Mouse (Mus musculus): ENCODE data around the gene Rnf111.
"Not testable (repeated sequence)": the region's sequence is repeated elsewhere in the genome, so short reads cannot be mapped to it uniquely, and the experiment has no call there.

The Rnf111 gene

GRCm38 (mm10) chr9:70496990-70497389 is 6.5 kb downstream of the Rnf111 start:
- DNase-seq (ENCODE audit: low spot score) = no peak

DNA sequence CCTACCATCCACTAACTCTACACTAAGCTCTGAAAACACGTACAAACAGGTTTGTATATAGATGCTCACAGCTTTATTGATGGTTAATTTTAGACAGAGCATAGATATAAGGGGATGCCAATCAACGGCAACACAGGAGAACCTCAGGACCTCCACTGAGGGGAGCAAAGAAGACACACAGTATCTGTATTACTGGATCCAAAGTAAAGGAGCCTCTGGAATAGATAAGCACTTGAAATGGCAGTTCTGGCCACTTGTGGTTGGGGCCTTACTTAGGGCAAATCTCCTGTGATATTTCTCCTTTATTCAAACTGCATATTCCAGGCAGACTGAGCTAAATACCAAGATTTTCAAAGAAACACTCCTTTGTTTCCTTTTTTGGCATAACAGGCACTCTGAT is 10.5 kb downstream of the Rnf111 start:
- DNase-seq (ENCODE audit: low spot score) = no peak

GRCm38 (mm10) chr9:70491176-70491575 is 12.3 kb downstream of the Rnf111 start:
- no peak for DNase-seq (ENCODE audit: low spot score)

DNA sequence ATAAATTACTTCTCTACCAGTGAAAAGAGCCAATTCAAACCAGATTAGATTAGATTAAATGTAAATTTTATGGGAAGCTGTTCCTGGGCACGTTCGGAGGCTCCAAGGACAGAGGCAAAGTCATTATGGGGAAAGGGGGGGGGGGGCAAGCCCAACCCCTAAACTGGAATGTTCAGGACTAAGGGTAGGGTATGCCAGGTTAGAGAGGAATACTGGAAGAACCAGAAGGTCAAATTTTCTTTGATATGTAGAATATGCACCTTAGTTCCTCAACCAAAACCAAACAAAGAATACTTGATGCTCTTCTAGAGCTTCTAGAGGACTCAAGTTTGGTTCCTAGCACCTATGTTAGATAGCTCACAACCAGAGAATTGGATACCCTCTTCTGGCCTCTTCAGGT is 16.1 kb downstream of the Rnf111 start:
- no peak for DNase-seq (ENCODE audit: low spot score)

DNA sequence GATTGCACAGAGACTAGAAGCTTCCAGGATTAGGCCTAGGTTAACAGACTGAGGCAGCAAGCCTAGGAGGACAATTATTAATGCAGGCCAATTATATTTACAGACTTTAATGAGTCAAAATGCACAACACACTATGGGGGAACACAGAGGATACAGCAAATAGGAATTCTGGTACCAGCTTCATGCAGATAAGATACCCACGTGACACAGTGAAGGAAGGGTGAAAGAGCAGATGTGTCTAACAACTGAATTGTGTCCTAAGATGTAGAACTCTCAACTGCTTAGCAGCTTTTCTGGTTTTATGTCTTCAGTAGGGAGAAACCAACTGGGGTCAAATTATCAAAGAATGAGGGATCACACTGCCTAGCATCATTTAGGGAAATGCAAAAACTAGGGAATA is 17.7 kb downstream of the Rnf111 start:
- DNase-seq (ENCODE audit: low spot score) = no peak

GRCm38 (mm10) chr9:70483495-70483894 is 20.0 kb downstream of the Rnf111 start:
- DNase-seq (ENCODE audit: low spot score) = no peak

DNA sequence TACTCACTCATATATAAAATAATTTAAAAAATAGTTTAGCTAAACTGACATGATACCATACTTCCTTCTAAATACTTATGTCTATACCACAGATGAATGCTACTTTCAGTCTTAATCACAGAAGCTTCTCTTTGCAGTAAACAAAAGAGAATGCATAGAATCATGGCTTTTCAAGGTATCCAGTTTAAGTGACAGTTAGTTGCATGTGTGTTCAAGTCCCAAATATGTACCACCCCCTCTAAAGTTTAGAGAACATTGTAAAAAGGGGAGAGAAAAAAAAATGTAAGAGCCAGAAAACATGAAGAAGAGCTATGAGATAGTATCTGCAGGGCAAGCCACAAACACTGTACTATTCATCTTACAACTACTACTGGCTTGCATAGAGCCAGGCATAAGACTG is 21.7 kb downstream of the Rnf111 start:
- DNase-seq (ENCODE audit: low spot score) = no peak

- no peak for DNase-seq (ENCODE audit: low spot score)
Measured at GRCm38 (mm10) chr9:70477229-70477628, 26.3 kb downstream of the Rnf111 start.

DNA sequence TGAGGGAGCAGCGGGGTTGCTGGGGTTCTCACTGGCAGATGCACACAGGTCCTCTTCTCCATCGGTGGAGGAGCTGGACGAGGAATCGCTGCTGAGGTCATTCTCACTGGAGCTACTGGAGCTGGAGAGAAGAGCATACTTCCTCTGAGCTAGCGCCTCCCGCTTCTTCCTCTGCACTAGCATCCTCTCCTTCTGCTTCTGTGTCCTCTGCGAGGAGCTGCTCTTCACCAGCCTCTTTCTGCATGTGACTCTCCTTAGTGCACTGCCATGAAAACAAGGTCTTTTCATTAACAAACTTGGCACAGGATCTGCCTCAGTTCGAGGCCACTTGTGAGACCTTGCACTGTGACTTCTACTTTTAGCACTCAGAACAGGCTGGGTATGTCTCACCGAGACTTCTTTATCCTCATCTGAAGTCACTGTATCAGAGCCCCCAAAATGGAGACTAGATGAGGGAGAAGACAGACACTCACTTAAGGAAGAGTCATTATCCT is 27.7 kb downstream of the Rnf111 start:
- DNase-seq (ENCODE audit: low spot score) = no peak

DNA sequence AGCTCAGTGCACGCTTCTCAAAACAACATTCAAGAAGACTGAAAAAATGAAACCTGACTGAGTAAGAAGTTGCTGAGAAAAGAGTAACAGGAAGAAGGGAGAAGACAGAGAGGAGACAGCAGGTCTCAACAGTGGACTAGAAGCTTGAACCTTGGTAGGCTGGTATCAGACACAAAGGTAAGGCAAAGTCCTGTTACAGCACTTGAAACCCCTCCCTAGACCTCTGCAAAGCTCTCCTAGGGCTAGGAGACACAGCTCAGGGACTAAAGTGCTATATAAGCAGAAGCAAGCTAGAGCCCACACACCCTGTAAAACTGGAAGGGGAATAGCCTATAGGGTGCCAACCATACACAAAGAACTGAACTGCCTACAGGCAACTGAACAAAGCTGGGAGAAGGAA is 30.1 kb downstream of the Rnf111 start:
- no peak for DNase-seq (ENCODE audit: low spot score)

DNA sequence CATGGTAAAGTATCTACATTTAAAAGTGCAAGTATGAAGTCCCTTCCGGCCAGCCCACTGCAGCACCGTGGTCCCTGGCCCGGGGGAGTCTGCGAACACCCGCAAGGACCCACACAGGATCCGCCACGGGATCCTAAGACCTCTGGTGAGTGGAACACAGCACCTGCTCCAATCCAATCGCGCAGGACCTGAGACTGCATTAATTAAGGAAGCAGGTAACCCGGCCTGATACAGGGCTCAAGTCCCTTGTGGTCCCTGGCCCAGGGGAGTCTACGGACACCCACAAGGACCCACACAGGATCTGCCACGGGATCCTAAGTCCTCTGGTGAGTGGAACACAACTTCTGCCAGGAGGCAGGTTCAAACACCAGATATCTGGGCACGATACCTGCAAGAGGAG is 40.4 kb downstream of the Rnf111 start:
- DNase-seq (ENCODE audit: low spot score) = not testable (repeated sequence)

GRCm38 (mm10) chr9:70452371-70452770 is 51.2 kb downstream of the Rnf111 start:
- DNase-seq (ENCODE audit: low spot score) = no peak

- DNase-seq (ENCODE audit: low spot score) = no peak
Measured at GRCm38 (mm10) chr9:70449072-70449471, 54.5 kb downstream of the Rnf111 start.

DNA sequence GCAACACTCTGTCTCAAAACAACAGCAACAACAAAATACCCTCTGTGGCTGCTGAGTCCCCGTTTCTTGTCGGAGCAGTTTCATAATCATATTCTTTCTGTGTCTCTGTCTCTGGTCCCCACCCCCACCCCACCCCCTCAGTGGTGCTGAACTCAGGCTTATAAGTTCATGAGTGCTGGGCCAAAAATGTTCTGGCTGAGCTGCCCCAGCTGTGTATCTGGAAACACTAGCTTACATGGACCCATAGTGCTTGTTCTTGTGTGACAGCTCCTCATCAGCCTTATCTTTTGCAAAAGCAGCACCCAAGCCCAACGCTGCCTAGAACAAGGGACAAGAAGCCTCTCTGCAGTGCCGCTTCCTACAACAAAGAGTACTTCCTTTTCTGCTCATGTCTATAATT is 63.6 kb downstream of the Rnf111 start:
- DNase-seq (ENCODE audit: low spot score) = no peak

GRCm38 (mm10) chr9:70422661-70423060 is 80.9 kb downstream of the Rnf111 start:
- no peak for DNase-seq (ENCODE audit: low spot score)

GRCm38 (mm10) chr9:70421257-70422056 is 82.1 kb downstream of the Rnf111 start, which contains the start of gene Ccnb2:
TSS of gene Ccnb2 (minus strand) at chr9:70421547.
- peak; percentile 71 for DNase-seq (ENCODE audit: low spot score)

GRCm38 (mm10) chr9:70416412-70416811 is 87.1 kb downstream of the Rnf111 start:
- DNase-seq (ENCODE audit: low spot score) = no peak

DNA sequence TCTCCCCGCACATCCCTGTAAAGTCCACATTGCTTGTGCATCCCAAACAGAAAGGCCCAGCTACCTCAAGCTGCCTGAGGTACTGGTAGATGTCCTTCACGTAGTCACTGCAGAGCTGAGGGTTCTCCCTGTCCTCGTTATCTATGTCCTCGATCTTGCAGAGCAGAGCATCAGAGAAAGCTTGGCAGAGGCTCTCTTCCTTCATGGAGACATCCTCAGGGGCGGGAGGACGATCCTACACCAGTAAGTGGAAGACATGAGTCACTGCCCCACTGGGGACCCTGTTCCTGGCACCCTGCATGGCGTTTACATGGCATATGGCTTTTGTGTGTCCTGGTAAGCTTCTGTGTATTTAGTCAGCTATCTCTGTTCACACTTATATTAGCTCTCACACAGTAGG is 90.5 kb downstream of the Rnf111 start:
- no peak for DNase-seq (ENCODE audit: low spot score)

- DNase-seq (ENCODE audit: low spot score) = no peak
Measured at GRCm38 (mm10) chr9:70410668-70411067, 92.9 kb downstream of the Rnf111 start.

- no peak for DNase-seq (ENCODE audit: low spot score)
Measured at GRCm38 (mm10) chr9:70409743-70410142, 93.8 kb downstream of the Rnf111 start.

- no peak for DNase-seq (ENCODE audit: low spot score)
Measured at GRCm38 (mm10) chr9:70408791-70409190, 94.7 kb downstream of the Rnf111 start.

- no peak for DNase-seq (ENCODE audit: low spot score)
Measured at GRCm38 (mm10) chr9:70406596-70406995, 96.9 kb downstream of the Rnf111 start.

GRCm38 (mm10) chr9:70401937-70402539 is 101.5 kb downstream of the Rnf111 start:
- DNase-seq (ENCODE audit: low spot score) = no peak

DNA sequence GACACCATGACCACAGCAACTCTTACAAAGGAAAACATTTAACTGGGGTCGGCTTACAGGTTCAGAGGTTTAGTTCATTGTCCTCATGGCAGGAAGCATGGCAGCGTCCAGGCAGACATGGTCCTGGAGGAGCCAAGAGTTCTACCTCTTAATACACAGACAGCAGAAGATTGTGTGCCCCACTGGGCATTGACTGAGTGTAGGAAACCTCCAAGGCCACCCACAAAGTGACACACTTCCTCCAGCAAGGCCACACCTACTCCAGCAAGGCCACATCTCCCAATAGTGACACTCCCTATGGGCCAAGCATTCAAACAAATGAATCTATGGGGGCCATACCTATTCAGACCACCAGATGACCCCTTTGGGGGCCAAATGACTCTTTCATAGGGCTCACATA is 107.4 kb downstream of the Rnf111 start:
- no peak for DNase-seq (ENCODE audit: low spot score)
